Mouse (Mus musculus): Measurements from ENCODE around the gene Rab11fip4. TPM values are rescaled to one million over a fixed set of nuclear protein-coding genes. Genes with fewer than 3 reads are reported as not detected.

Rab11fip4 gene
- polyA plus RNA-seq, 1 experiment from 2014 or later, result 23.3 TPM

- Histone ChIP-seq H3K4me3 (no peak overlapping the region), H3K36me3 (replicated peaks) (peaks cover 13% of the 10 kb centered on the region), H3K4me1 (0 out of 2 replicates have a peak, but pooled peaks cover 6% of the 10 kb centered on the region), H3K27ac (no peak overlapping the region), H3K9me3 (no peaks in the 10 kb centered on the region), H3K27me3 (ENCODE audit: poor library complexity, severe bottlenecking) (peaks cover 15% of the 10 kb centered on the region)
- WGBS, result 8% methylated on average over 5 of the region's 5 CpGs
- peak; percentile 75 for DNase-seq (ENCODE audit: extremely low spot score, low spot score)
Observed at GRCm38 (mm10) chr11:79584191-79584590, 6.8 kb upstream of the Rab11fip4 start.

GRCm38 (mm10) chr11:79589317-79590075 lies 1.5 kb upstream of the Rab11fip4 start:
- H3K9me3 ChIP-seq, result no peaks in the 10 kb centered on the region

GRCm38 (mm10) chr11:79591591-79591975 lies 571 bp downstream of the Rab11fip4 start:
- Histone ChIP-seq H3K36me3 (replicated peaks) (no peaks in the 10 kb centered on the region), H3K4me1 (peaks cover 50% of the 10 kb centered on the region), H3K9me3 (no peaks in the 10 kb centered on the region), H3K27me3 (ENCODE audit: poor library complexity, severe bottlenecking) (peaks cover 61% of the 10 kb centered on the region), H3K27ac (peak overlapping the region; percentile 87), H3K4me3 (peak overlapping the region; percentile 64)
- 27% methylated on average over 5 of the region's 5 CpGs for WGBS
- no peak for DNase-seq (ENCODE audit: extremely low spot score, low spot score)

More at GRCm38 (mm10) chr11:79589317-79590075, 1.5 kb upstream of the Rab11fip4 start:
- H3K4me1 ChIP-seq, result peaks cover 40% of the 10 kb centered on the region
- H3K4me3 ChIP-seq, result no peak overlapping the region
- peaks cover 61% of the 10 kb centered on the region for H3K27me3 ChIP-seq (ENCODE audit: poor library complexity, severe bottlenecking)
- H3K27ac ChIP-seq, result no peak overlapping the region
- 54% methylated on average over 14 of the region's 14 CpGs for WGBS
- DNase-seq (ENCODE audit: extremely low spot score, low spot score), result no peak
- H3K36me3 ChIP-seq (replicated peaks), result no peaks in the 10 kb centered on the region

GRCm38 (mm10) chr11:79593495-79593894 lies 2.5 kb downstream of the Rab11fip4 start:
- Histone ChIP-seq H3K27ac (0 out of 2 replicates have a peak overlapping the region, but pooled peaks have one; percentile 16), H3K9me3 (no peaks in the 10 kb centered on the region), H3K4me3 (no peak overlapping the region), H3K4me1 (peaks cover 50% of the 10 kb centered on the region), H3K36me3 (replicated peaks) (peaks cover 11% of the 10 kb centered on the region), H3K27me3 (ENCODE audit: poor library complexity, severe bottlenecking) (peaks cover 53% of the 10 kb centered on the region)
- DNase-seq (ENCODE audit: extremely low spot score, low spot score), result no peak
- WGBS, result 39% methylated on average over 11 of the region's 11 CpGs

- no peak for DNase-seq (ENCODE audit: extremely low spot score, low spot score)
- Histone ChIP-seq H3K36me3 (replicated peaks) (0 out of 2 replicates have a peak, but pooled peaks cover 3% of the 10 kb centered on the region), H3K4me1 (peaks cover 88% of the 10 kb centered on the region), H3K4me3 (no peak overlapping the region), H3K27ac (peak overlapping the region; percentile 80), H3K9me3 (no peaks in the 10 kb centered on the region), H3K27me3 (ENCODE audit: poor library complexity, severe bottlenecking) (peaks cover 39% of the 10 kb centered on the region)
- WGBS, result 44% methylated on average over 2 of the region's 2 CpGs
Observed at GRCm38 (mm10) chr11:79610454-79610853, 19.4 kb downstream of the Rab11fip4 start.

- no peak overlapping the region for H3K4me3 ChIP-seq
- 15% methylated on average over 13 of the region's 13 CpGs for WGBS
- H3K27me3 ChIP-seq (ENCODE audit: poor library complexity, severe bottlenecking), result peaks cover 39% of the 10 kb centered on the region
- 0 out of 2 replicates have a peak, but pooled peaks cover 3% of the 10 kb centered on the region for H3K36me3 ChIP-seq (replicated peaks)
- no peak for DNase-seq (ENCODE audit: extremely low spot score, low spot score)
- no peaks in the 10 kb centered on the region for H3K9me3 ChIP-seq
- peak overlapping the region; percentile 80 for H3K27ac ChIP-seq
- H3K4me1 ChIP-seq, result peaks cover 90% of the 10 kb centered on the region
Observed at GRCm38 (mm10) chr11:79611011-79611666, 20.1 kb downstream of the Rab11fip4 start.

- Histone ChIP-seq H3K27ac (peak overlapping the region; percentile 80), H3K4me1 (peaks cover 86% of the 10 kb centered on the region), H3K9me3 (no peaks in the 10 kb centered on the region), H3K4me3 (no peak overlapping the region), H3K27me3 (ENCODE audit: poor library complexity, severe bottlenecking) (peaks cover 39% of the 10 kb centered on the region), H3K36me3 (replicated peaks) (0 out of 2 replicates have a peak, but pooled peaks cover 3% of the 10 kb centered on the region)
- 12% methylated on average over 1 of the region's 1 CpGs for WGBS
- no peak for DNase-seq (ENCODE audit: extremely low spot score, low spot score)
Observed at GRCm38 (mm10) chr11:79612046-79612600, 21.1 kb downstream of the Rab11fip4 start.

- no peak overlapping the region for H3K4me3 ChIP-seq
- DNase-seq (ENCODE audit: extremely low spot score, low spot score), result peak; percentile 53
- H3K27me3 ChIP-seq (ENCODE audit: poor library complexity, severe bottlenecking), result peaks cover 39% of the 10 kb centered on the region
- peak overlapping the region; percentile 80 for H3K27ac ChIP-seq
- WGBS, result 8% methylated on average over 3 of the region's 3 CpGs
- 0 out of 2 replicates have a peak, but pooled peaks cover 3% of the 10 kb centered on the region for H3K36me3 ChIP-seq (replicated peaks)
- H3K9me3 ChIP-seq, result no peaks in the 10 kb centered on the region
- peaks cover 76% of the 10 kb centered on the region for H3K4me1 ChIP-seq
Observed at GRCm38 (mm10) chr11:79613084-79613483, 22.1 kb downstream of the Rab11fip4 start.

GRCm38 (mm10) chr11:79613711-79614110 lies 22.7 kb downstream of the Rab11fip4 start:
- Histone ChIP-seq H3K4me1 (peaks cover 70% of the 10 kb centered on the region), H3K27ac (peak overlapping the region; percentile 80)
- WGBS, result 48% methylated on average over 4 of the region's 4 CpGs

GRCm38 (mm10) chr11:79614880-79615279 lies 23.9 kb downstream of the Rab11fip4 start:
- no peak overlapping the region for H3K4me3 ChIP-seq
- 0 out of 2 replicates have a peak, but pooled peaks cover under 1% of the 10 kb centered on the region for H3K36me3 ChIP-seq (replicated peaks)
- H3K27ac ChIP-seq, result peak overlapping the region; percentile 63
- H3K27me3 ChIP-seq (ENCODE audit: poor library complexity, severe bottlenecking), result peaks cover 34% of the 10 kb centered on the region
- H3K4me1 ChIP-seq, result peaks cover 64% of the 10 kb centered on the region
- WGBS, result 78% methylated on average over 3 of the region's 3 CpGs
- no peaks in the 10 kb centered on the region for H3K9me3 ChIP-seq
- no peak for DNase-seq (ENCODE audit: extremely low spot score, low spot score)

More at GRCm38 (mm10) chr11:79613711-79614110, 22.7 kb downstream of the Rab11fip4 start:
- H3K9me3 ChIP-seq, result no peaks in the 10 kb centered on the region
- H3K27me3 ChIP-seq (ENCODE audit: poor library complexity, severe bottlenecking), result peaks cover 39% of the 10 kb centered on the region
- no peak overlapping the region for H3K4me3 ChIP-seq
- no peak for DNase-seq (ENCODE audit: extremely low spot score, low spot score)
- 0 out of 2 replicates have a peak, but pooled peaks cover 3% of the 10 kb centered on the region for H3K36me3 ChIP-seq (replicated peaks)

GRCm38 (mm10) chr11:79615871-79616270 lies 24.9 kb downstream of the Rab11fip4 start:
- no peak for DNase-seq (ENCODE audit: extremely low spot score, low spot score)
- Histone ChIP-seq H3K27me3 (ENCODE audit: poor library complexity, severe bottlenecking) (peaks cover 24% of the 10 kb centered on the region), H3K4me3 (no peak overlapping the region), H3K27ac (peak overlapping the region; percentile 61), H3K9me3 (no peaks in the 10 kb centered on the region), H3K4me1 (peaks cover 54% of the 10 kb centered on the region), H3K36me3 (replicated peaks) (peaks cover 8% of the 10 kb centered on the region)
- 60% methylated on average over 5 of the region's 5 CpGs for WGBS

GRCm38 (mm10) chr11:79617991-79618390 lies 27.0 kb downstream of the Rab11fip4 start:
- Histone ChIP-seq H3K36me3 (replicated peaks) (peaks cover 18% of the 10 kb centered on the region), H3K4me3 (no peak overlapping the region), H3K27me3 (ENCODE audit: poor library complexity, severe bottlenecking) (peaks cover 14% of the 10 kb centered on the region), H3K9me3 (no peaks in the 10 kb centered on the region), H3K27ac (0 out of 2 replicates have a peak overlapping the region, but pooled peaks have one; percentile 26), H3K4me1 (peaks cover 33% of the 10 kb centered on the region)
- no peak for DNase-seq (ENCODE audit: extremely low spot score, low spot score)
- 91% methylated on average over 8 of the region's 8 CpGs for whole genome bisulfite sequencing

Measured in forebrain, embryonic 10.5 days (tissue).